Mouse (Mus musculus): ENCODE results near the gene Tsfm.

DNA sequence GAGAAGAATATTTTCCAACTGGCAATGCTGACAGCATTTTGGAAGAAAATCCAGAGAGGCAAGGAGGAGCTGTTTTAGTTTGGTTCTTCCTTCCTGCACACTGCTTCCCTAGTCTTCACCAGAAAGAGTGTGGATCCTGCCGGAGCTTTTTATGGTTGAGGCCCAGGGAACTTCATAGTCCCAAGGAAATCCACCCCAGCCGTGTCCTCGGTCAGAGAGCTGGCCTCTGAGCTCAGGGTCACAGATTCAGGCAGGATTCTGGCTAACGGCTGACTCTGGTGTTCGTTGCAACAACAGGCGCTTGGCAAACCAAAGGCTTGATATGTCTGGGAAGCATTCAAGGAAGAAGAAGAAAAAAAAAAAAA, 67.7 kb downstream of the Tsfm start:
- TF ChIP-seq POLR2A (IDR thresholded peaks at IDR 0.05; ENCODE audit: control insufficient read depth, extremely low read depth, insufficient read depth, low read length, poor library complexity) (no peak), CTCF (IDR thresholded peaks at IDR 0.05; ENCODE audit: borderline replicate concordance, control insufficient read depth, extremely low read depth, insufficient read depth, low read length, poor library complexity) (no peak)
